Mouse (Mus musculus) kidney, adult 2 months (tissue): Measurements from ENCODE around the gene Anpep.

ENCODE experiments used
- CTCF ChIP-seq: fragments of 200-500 bp; conservative IDR thresholded peaks from 2 replicates; pipeline ENCODE4 v1.5.1; 2011; ENCODE audit warnings: low read depth, mild to moderate bottlenecking, control low read depth, low read length, moderate library complexity, mixed read lengths; ENCODE audit not compliant: insufficient read depth, insufficient read length
- POLR2A ChIP-seq: fragments of 200-500 bp; IDR thresholded peaks from one replicate; pipeline ENCODE4 v1.6.1; 2011; ENCODE audit warnings: low read depth, low read length, control low read depth

DNA sequence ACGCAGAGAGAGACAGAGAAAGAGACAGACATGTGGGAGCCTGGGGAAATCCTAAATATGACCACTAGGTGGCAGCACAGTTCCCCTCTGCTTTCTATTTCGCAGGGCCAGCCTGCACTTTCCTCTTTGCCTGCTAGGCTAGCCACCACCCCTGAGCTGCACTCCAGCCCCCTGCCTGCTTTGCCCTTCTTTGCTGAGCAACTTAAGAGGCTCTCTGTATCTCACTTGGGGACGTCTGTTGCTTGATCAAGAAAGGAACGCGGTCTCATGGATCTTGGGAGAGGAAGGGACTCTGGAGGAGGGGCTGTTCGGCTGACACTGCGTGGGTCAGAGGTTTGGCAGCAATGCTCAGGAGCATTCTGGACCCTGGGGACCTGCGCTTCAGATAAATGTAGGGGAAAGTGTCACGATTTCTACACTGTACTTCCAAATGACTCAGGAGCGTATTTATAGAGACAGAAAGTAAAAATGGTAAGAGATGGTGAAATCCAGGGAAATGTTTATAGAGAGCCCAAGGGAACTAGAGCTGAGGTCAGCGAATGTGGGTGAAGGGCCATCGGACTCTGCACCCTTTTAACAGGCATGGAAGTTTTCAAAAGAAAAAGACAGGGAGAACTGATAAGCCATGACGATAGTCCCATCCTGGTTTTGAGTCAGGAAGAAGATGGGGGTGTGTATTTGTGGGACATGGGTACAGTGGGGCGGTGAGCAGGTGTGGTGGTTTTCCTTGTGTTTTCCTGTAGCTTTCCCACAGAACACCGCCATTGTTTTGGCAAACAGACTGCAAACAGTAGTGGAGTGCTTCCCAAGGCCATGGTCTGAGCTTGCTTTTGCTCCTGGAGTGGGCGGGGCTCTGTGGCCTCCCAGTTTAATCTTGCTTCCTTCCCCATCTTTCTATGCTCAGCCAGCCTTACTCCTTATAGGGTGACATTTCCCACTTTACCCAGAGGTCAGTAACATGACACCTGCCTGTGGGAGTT, 79.9 kb downstream of the Anpep start:
- peak; percentile 91 for TF ChIP-seq CTCF
- no peak for TF ChIP-seq POLR2A
